Comparison of ENCODE assay signal across 8 mouse cellular contexts in genomic region chr11:46437459-46438000, GRCm38 (mm10). TPM values are rescaled to one million over a fixed set of nuclear protein-coding genes. Genes with fewer than 3 reads are reported as not detected.
DNase-seq lines count a peak whose midpoint lies in the region; ATAC-seq and TF ChIP-seq lines count a peak whose summit lies in the region.

No protein-coding gene starts in this region.

- POLR2A ChIA-PET in Patski (lab: Charles Lee) = no interaction called here

- in situ Hi-C loops in Patski (cut with MboI; ENCODE audit: low pct_unique_long_range_greater_than_20kb) = loop anchor here (5.0 to 10.0 kb wide), 2 partner anchors 297 to 485 kb away; partner anchors contain the start of gene Havcr1

- no peak for TF ChIP-seq CTCF in Patski (IDR thresholded peaks at IDR 0.05)
- TF ChIP-seq CTCF in intestine, postnatal 0 days (IDR thresholded peaks at IDR 0.05; ENCODE audit: low read depth) = no peak

- no peak for DNase-seq in kidney, postnatal 4 days
- DNase-seq in Patski (ENCODE audit: low read depth, low spot score) = no peak
- DNase-seq in retina, embryonic 14.5 days (ENCODE audit: low spot score) = no peak

- WGBS in kidney, embryonic 16.5 days = 1% methylated on average over 23 of the region's 23 CpGs
- WGBS in intestine, postnatal 0 days = 1% methylated on average over 23 of the region's 23 CpGs
- 2% methylated on average over 23 of the region's 23 CpGs for WGBS in midbrain, embryonic 16.5 days

- H3K4me1 ChIP-seq in kidney, embryonic 16.5 days (ENCODE audit: insufficient read depth, low read length) = peaks cover 9% of the 10 kb centered on the region
- H3K4me1 ChIP-seq in erythroblast, embryonic 14.5 days (ENCODE audit: control insufficient read depth) = peaks cover 67% of the 10 kb centered on the region
- peaks cover 3% of the 10 kb centered on the region; the same call in 1 of the 2 replicates for H3K4me1 ChIP-seq in intestine, postnatal 0 days (replicated peaks; ENCODE audit: control insufficient read depth, insufficient read depth, low read length)
- peaks cover 9% of the 10 kb centered on the region for H3K4me1 ChIP-seq in midbrain, embryonic 16.5 days (ENCODE audit: control insufficient read depth, insufficient read depth, low read length)

- CTCF ChIA-PET in Patski (lab: Charles Lee) = no interaction called here

- peak overlapping the region; percentile 97 for H3K9ac ChIP-seq in kidney, embryonic 16.5 days (replicated peaks; ENCODE audit: low read length)
- peak overlapping the region; percentile 97 for H3K9ac ChIP-seq in intestine, postnatal 0 days (ENCODE audit: low read depth, low read length)
- peak overlapping the region; percentile 85 for H3K9ac ChIP-seq in midbrain, embryonic 16.5 days (ENCODE audit: low read depth, low read length)

- ATAC-seq in kidney, embryonic 16.5 days (ENCODE audit: low FRiP score, low TSS enrichment) = peak; percentile 28; the same call in 1 of the 2 replicates
- ATAC-seq in Patski = peak; percentile 17
- peak; percentile 7; the same call in 1 of the 2 replicates for ATAC-seq in intestine, postnatal 0 days
- ATAC-seq in midbrain, embryonic 16.5 days = peak; percentile 9
- ATAC-seq in monocyte, adult 5-6 weeks (replicated peaks; ENCODE audit: insufficient number of reproducible peaks, low FRiP score, low TSS enrichment, poor library complexity, severe bottlenecking) = no peak

- peak overlapping the region; percentile 99 for H3K4me3 ChIP-seq in kidney, embryonic 16.5 days (ENCODE audit: low read length)
- H3K4me3 ChIP-seq in erythroblast, embryonic 14.5 days (replicated peaks) = peak overlapping the region; percentile 73
- H3K4me3 ChIP-seq in intestine, postnatal 0 days (ENCODE audit: low read depth, low read length) = peak overlapping the region; percentile 100
- peak overlapping the region; percentile 91 for H3K4me3 ChIP-seq in midbrain, embryonic 16.5 days (ENCODE audit: low read depth, low read length)

- no peaks in the 10 kb centered on the region for H3K27me3 ChIP-seq in kidney, embryonic 16.5 days (ENCODE audit: insufficient read depth, low read length)
- H3K27me3 ChIP-seq in Patski = no peaks in the 10 kb centered on the region
- H3K27me3 ChIP-seq in erythroblast, embryonic 14.5 days (ENCODE audit: control insufficient read depth) = no peaks in the 10 kb centered on the region
- H3K27me3 ChIP-seq in intestine, postnatal 0 days (replicated peaks; ENCODE audit: control insufficient read depth, insufficient read depth, low read length) = no peaks in the 10 kb centered on the region
- no peaks in the 10 kb centered on the region for H3K27me3 ChIP-seq in midbrain, embryonic 16.5 days (ENCODE audit: control insufficient read depth, insufficient read depth, low read depth, low read length)

- peak overlapping the region; percentile 84 for H3K4me2 ChIP-seq in kidney, embryonic 16.5 days (replicated peaks; ENCODE audit: low read depth, low read length)
- H3K4me2 ChIP-seq in intestine, postnatal 0 days (replicated peaks; ENCODE audit: low read depth) = peak overlapping the region; percentile 78
- peak overlapping the region; percentile 96 for H3K4me2 ChIP-seq in midbrain, embryonic 16.5 days (ENCODE audit: low read length)

- H3K36me3 ChIP-seq in kidney, embryonic 16.5 days (ENCODE audit: insufficient read depth, low read length) = peaks cover 10% of the 10 kb centered on the region
- H3K36me3 ChIP-seq in erythroblast, embryonic 14.5 days (ENCODE audit: control insufficient read depth) = peaks cover 44% of the 10 kb centered on the region
- H3K36me3 ChIP-seq in intestine, postnatal 0 days (ENCODE audit: control insufficient read depth, insufficient read depth) = peaks cover 9% of the 10 kb centered on the region; the same call in 1 of the 2 replicates
- H3K36me3 ChIP-seq in midbrain, embryonic 16.5 days (ENCODE audit: control insufficient read depth, insufficient read depth, low read length) = peaks cover 3% of the 10 kb centered on the region; the same call in 1 of the 2 replicates

- H3K9me3 ChIP-seq in kidney, embryonic 16.5 days (ENCODE audit: low read length) = no peaks in the 10 kb centered on the region
- H3K9me3 ChIP-seq in erythroblast, embryonic 14.5 days (ENCODE audit: control insufficient read depth, low read length) = no peaks in the 10 kb centered on the region
- H3K9me3 ChIP-seq in intestine, postnatal 0 days (ENCODE audit: control insufficient read depth) = no peaks in the 10 kb centered on the region
- no peaks in the 10 kb centered on the region for H3K9me3 ChIP-seq in midbrain, embryonic 16.5 days (replicated peaks; ENCODE audit: control insufficient read depth, low read length, poor library complexity, severe bottlenecking)

- H3K27ac ChIP-seq in kidney, embryonic 16.5 days (ENCODE audit: low read length) = peak overlapping the region; percentile 96
- peak overlapping the region; percentile 96 for H3K27ac ChIP-seq in intestine, postnatal 0 days (ENCODE audit: low read depth, low read length)
- H3K27ac ChIP-seq in midbrain, embryonic 16.5 days (ENCODE audit: low read length) = peak overlapping the region; percentile 85

RNA-seq across cellular contexts. Expression of gene Med7, which starts 0.8 kb away (rescaled TPM):
- polyA plus RNA-seq in kidney, embryonic 16.5 days (2015; fragmentation: Nextera tagmentation; extraction: Ambion mirVana) = 75.1 and 76.7 TPM in 2 replicates
- 51.4 TPM for polyA plus RNA-seq in Patski (2021)
- 19.9 and 26.4 TPM in 2 replicates for polyA plus RNA-seq in erythroblast, embryonic 14.5 days (2012)
- 40.6 and 43.0 TPM in 2 replicates for polyA plus RNA-seq in intestine, postnatal 0 days (2015; fragmentation: Nextera tagmentation; extraction: Ambion mirVana)
- polyA plus RNA-seq in midbrain, embryonic 16.5 days (2015; fragmentation: Nextera tagmentation; extraction: Ambion mirVana) = 58.8 and 61.4 TPM in 2 replicates
- total RNA-seq in monocyte, adult 5-6 weeks (2017) = 43.8 to 58.3 TPM (median 56.8 TPM) in 3 replicates

RNA-seq across cellular contexts. Expression of gene Havcr2, which starts 17.2 kb away (rescaled TPM):
- polyA plus RNA-seq in kidney, embryonic 16.5 days (2015; fragmentation: Nextera tagmentation; extraction: Ambion mirVana) = 0.09 and 0.21 TPM in 2 replicates
- not detected for polyA plus RNA-seq in Patski (2021)
- polyA plus RNA-seq in erythroblast, embryonic 14.5 days (2012) = 0.04 TPM in 1 of 2 replicates, not detected in the other
- 0.21 and 0.22 TPM in 2 replicates for polyA plus RNA-seq in intestine, postnatal 0 days (2015; fragmentation: Nextera tagmentation; extraction: Ambion mirVana)
- 0.06 and 0.20 TPM in 2 replicates for polyA plus RNA-seq in midbrain, embryonic 16.5 days (2015; fragmentation: Nextera tagmentation; extraction: Ambion mirVana)
- total RNA-seq in monocyte, adult 5-6 weeks (2017) = 111 to 182 TPM (median 181 TPM) in 3 replicates

RNA-seq across cellular contexts. Expression of gene Fam71b, which starts 41.2 kb away (rescaled TPM):
- not detected in 2 replicates for polyA plus RNA-seq in kidney, embryonic 16.5 days (2015; fragmentation: Nextera tagmentation; extraction: Ambion mirVana)
- polyA plus RNA-seq in Patski (2021) = not detected
- not detected in 2 replicates for polyA plus RNA-seq in erythroblast, embryonic 14.5 days (2012)
- polyA plus RNA-seq in intestine, postnatal 0 days (2015; fragmentation: Nextera tagmentation; extraction: Ambion mirVana) = not detected in 2 replicates
- polyA plus RNA-seq in midbrain, embryonic 16.5 days (2015; fragmentation: Nextera tagmentation; extraction: Ambion mirVana) = not detected in 2 replicates
- not detected in 3 replicates for total RNA-seq in monocyte, adult 5-6 weeks (2017)

RNA-seq across cellular contexts. Expression of gene Itk, which starts 48.2 kb away (rescaled TPM):
- polyA plus RNA-seq in kidney, embryonic 16.5 days (2015; fragmentation: Nextera tagmentation; extraction: Ambion mirVana) = 0.16 and 0.22 TPM in 2 replicates
- polyA plus RNA-seq in Patski (2021) = 0.03 TPM
- polyA plus RNA-seq in erythroblast, embryonic 14.5 days (2012) = 0.02 and 0.06 TPM in 2 replicates
- 0.07 and 0.09 TPM in 2 replicates for polyA plus RNA-seq in intestine, postnatal 0 days (2015; fragmentation: Nextera tagmentation; extraction: Ambion mirVana)
- polyA plus RNA-seq in midbrain, embryonic 16.5 days (2015; fragmentation: Nextera tagmentation; extraction: Ambion mirVana) = not detected in 2 replicates
- total RNA-seq in monocyte, adult 5-6 weeks (2017) = 25.2 to 61.1 TPM (median 26.8 TPM) in 3 replicates
